Mouse (Mus musculus) neural tube, embryonic 15.5 days (tissue): ENCODE results near the gene Ccdc152. TPM values are rescaled to one million over a fixed set of nuclear protein-coding genes. Genes with fewer than 3 reads are reported as not detected.

Experiments
- ATAC-seq: fragments of 200-750 bp; cut with Nextera tagmentation; 2 replicates; pipeline ENCODE4 v1.8.0; 2017; ENCODE audit warnings: mild to moderate bottlenecking, moderate TSS enrichment, moderate library complexity; ENCODE audit not compliant: low FRiP score
- H3K27ac ChIP-seq: fragments of 300-500 bp; sonication (generic); replicated peaks from 2 replicates; pipeline ENCODE4 v1.5.1; 2015; ENCODE audit warnings: mild to moderate bottlenecking, inconsistent platforms
- H3K27me3 ChIP-seq: fragments of 300-500 bp; sonication (generic); replicated peaks from 2 replicates; pipeline ENCODE4 v1.6.1; 2015; ENCODE audit warnings: inconsistent platforms
- H3K36me3 ChIP-seq: fragments of 300-500 bp; sonication (generic); 2 replicates; pipeline ENCODE4 v1.6.1; 2015; ENCODE audit warnings: inconsistent platforms
- H3K4me1 ChIP-seq: fragments of 300-500 bp; sonication (generic); 2 replicates; pipeline ENCODE4 v1.6.1; 2015; ENCODE audit warnings: inconsistent platforms
- H3K4me2 ChIP-seq: fragments of 300-500 bp; sonication (generic); 2 replicates; pipeline ENCODE4 v1.6.1; 2015; ENCODE audit warnings: inconsistent platforms, mild to moderate bottlenecking, moderate library complexity
- H3K4me3 ChIP-seq: fragments of 300-500 bp; sonication (generic); replicated peaks from 2 replicates; pipeline ENCODE4 v1.5.1; 2015; ENCODE audit warnings: mild to moderate bottlenecking, inconsistent platforms
- H3K9ac ChIP-seq: fragments of 300-500 bp; sonication (generic); replicated peaks from 2 replicates; pipeline ENCODE4 v1.6.1; 2015; ENCODE audit warnings: mild to moderate bottlenecking, inconsistent platforms
- H3K9me3 ChIP-seq: fragments of 300-500 bp; sonication (generic); replicated peaks from 2 replicates; pipeline ENCODE4 v1.6.1; 2016; ENCODE audit warnings: inconsistent platforms
- WGBS: fragments of 180-500 bp; shearing (Covaris S2); methylation state at CpG from one replicate; pipeline ENCODE4 v1.1.7; 2015; ENCODE audit warnings: mixed read lengths; 5-methylcytosine and 5-hydroxymethylcytosine counted together
- polyA plus RNA-seq: library from polyadenylated mRNA; unstranded; fragments of >200 nt; fragmentation: Nextera tagmentation; extraction: Ambion mirVana; gene quantifications from 2 replicates; pipeline ENCODE4 v1.2.1, GENCODE M21; 2015

The Ccdc152 gene
- polyA plus RNA-seq = 0.28 TPM in 1 of 2 replicates, not detected in the other

DNA sequence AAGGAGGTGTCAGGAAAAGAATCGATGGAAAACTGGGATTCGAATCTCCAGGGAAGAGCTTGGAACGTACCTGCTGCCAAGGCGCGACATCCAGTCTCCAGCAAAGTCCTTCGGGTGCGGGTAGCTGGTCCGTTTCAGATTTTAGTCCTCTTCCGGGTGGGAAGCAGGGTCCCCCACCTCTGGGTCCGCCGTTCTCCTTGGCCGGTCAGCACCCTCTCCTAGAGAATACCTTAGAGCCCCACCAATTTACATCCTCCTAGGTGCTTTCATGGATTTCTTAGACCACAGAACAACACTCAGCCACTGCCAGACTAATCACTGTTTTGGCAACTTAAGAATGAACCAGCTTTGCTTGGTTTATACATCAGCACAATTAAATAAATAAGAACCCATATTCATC, at the start of gene Ccdc152:
Ccdc152 (minus strand) TSS at position 101 of the 400 bp plus-strand sequence.
- H3K27ac ChIP-seq = no peak within 1 kb of the TSS
- H3K4me3 ChIP-seq = no peak within 1 kb of the TSS
- no peaks in the 10 kb centered on the region for H3K36me3 ChIP-seq
- H3K4me1 ChIP-seq = no peaks in the 10 kb centered on the region
- H3K27me3 ChIP-seq = no peaks in the 10 kb centered on the region
- no peak within 1 kb of the TSS for H3K4me2 ChIP-seq
- no peak for ATAC-seq
- H3K9me3 ChIP-seq = no peaks in the 10 kb centered on the region
- WGBS = 90% methylated on average over 12 of the region's 12 CpGs
- H3K9ac ChIP-seq = no peak within 1 kb of the TSS

DNA sequence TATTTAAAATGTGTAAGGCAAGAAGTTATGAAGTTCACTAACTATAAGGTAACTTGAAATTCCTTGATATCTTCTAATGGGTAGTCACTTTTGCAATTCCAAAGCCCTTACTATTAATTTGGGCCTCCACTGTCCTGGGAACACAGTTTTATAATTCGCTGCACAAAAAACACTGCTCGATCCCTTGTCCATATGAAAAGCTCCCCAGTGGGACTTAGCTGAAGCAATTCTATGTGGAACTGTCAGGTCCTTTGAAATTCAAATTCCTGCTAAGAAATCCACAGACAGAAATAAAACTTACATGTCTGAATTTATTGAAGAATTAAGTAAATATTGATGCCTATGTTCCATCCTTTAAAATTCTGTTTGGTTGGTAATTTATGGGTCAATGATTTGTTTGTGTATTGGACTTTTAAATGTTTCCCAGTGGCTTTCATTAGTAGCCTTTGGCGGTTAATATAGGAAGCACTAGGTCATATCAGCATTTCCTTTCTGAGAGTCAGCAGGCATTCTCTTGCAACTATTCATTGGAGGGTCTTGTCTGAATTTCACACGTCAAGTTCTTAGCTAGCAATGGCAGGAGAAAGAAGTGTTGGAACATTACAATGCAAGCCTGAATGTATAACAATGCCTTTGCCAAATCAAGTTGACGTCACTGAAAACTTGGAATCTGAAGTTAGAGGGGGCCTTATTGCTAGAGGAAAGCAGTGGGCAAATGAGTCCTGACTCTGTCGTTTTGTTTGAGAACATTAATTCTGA, 46.2 kb upstream of the Ccdc152 start:
- Histone ChIP-seq H3K4me3 (no peak overlapping the region), H3K4me2 (no peak overlapping the region), H3K4me1 (no peaks in the 10 kb centered on the region), H3K27ac (no peak overlapping the region), H3K9ac (no peak overlapping the region), H3K9me3 (no peaks in the 10 kb centered on the region), H3K36me3 (no peaks in the 10 kb centered on the region), H3K27me3 (no peaks in the 10 kb centered on the region)
- ATAC-seq = no peak
- 37% methylated on average over 6 of the region's 6 CpGs for WGBS

DNA sequence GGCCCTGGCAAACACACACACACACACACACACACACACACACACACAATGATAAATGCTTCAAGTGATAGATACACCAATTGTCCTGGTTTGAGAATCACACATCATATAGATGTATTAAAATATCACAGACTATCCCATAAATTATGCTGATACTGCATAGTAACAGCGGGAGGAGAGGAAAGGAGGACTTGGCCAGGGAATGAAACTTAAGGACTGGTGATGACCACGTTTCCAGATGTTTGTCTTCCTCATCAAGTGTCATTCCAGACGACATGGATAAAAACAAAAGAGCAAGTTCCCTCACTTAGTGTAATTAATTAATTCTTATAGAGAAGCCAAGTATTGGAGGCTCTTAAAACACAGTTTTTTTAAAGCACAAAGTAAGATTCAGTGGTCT, 43.4 kb upstream of the Ccdc152 start:
- Histone ChIP-seq H3K27ac (no peak overlapping the region), H3K9me3 (no peaks in the 10 kb centered on the region), H3K27me3 (no peaks in the 10 kb centered on the region), H3K4me3 (no peak overlapping the region), H3K9ac (no peak overlapping the region), H3K36me3 (no peaks in the 10 kb centered on the region), H3K4me2 (no peak overlapping the region), H3K4me1 (no peaks in the 10 kb centered on the region)
- ATAC-seq = no peak
- 79% methylated on average over 3 of the region's 3 CpGs for WGBS

DNA sequence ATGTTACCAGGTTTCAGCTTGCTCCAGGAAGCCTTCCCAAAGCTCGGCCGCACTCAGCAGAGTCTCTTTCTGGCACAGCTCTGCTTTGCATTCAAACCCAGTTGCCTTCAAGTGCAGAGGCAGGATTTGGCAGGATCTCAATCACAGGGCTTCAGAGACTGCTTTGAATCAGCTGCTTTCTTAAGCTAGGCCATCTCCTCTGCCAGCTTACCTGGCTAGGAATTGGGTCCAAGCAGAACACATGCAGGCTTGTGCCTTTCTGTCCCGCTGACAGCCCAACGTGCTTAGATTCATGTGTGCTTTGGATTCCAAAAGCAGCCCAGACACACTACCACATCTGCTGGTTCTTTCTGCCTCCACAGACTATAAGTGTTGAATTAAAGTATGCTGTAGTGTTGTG, 41.2 kb upstream of the Ccdc152 start:
- Histone ChIP-seq H3K4me3 (no peak overlapping the region), H3K9ac (no peak overlapping the region), H3K27ac (0 out of 2 replicates have a peak overlapping the region, but pooled peaks have one; percentile 33), H3K36me3 (no peaks in the 10 kb centered on the region), H3K9me3 (no peaks in the 10 kb centered on the region), H3K4me1 (no peaks in the 10 kb centered on the region), H3K27me3 (no peaks in the 10 kb centered on the region), H3K4me2 (no peak overlapping the region)
- peak; percentile 73; the same call in 1 of the 2 replicates for ATAC-seq
- 72% methylated on average over 4 of the region's 4 CpGs for WGBS

DNA sequence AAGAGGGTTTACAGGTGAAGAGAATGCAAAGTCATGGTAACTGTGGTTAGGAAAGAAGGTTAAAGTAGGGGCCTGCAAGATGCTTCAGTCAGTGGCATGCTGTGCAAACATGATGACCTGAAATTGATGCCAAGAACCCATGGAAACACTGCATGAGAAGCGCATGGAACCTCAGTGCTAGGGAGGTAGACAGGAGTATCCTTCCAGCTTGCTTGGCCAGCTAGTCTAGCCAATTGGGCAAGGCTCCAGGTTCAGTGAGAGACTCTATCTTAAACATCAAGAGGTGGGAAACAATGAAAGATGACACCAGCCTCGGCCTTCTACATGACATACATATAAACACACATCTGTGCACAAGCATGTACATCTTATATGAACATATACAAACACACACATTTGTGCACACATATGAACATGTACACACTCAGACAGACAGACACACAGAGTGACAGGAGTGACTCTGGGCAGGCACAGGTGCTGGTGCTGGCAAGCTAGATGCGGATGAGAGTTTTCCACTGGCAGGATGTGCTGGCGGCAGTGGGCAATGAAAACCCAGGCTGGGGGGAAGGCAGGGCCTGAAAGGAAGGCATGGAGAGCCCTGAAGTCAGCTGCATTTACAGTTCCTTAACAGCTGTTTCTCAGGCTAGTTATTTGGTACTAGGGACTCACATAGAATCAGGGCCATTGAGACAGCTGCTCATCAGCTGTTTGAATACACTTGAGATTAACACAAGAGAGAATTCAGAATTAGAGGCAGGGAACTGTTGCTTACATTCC, 38.7 kb upstream of the Ccdc152 start:
- H3K9ac ChIP-seq = no peak overlapping the region
- no peak overlapping the region for H3K4me2 ChIP-seq
- 0 out of 2 replicates have a peak, but pooled peaks have one; percentile 35 for ATAC-seq
- no peaks in the 10 kb centered on the region for H3K9me3 ChIP-seq
- H3K4me1 ChIP-seq = no peaks in the 10 kb centered on the region
- H3K27me3 ChIP-seq = no peaks in the 10 kb centered on the region
- no peak overlapping the region for H3K4me3 ChIP-seq
- H3K27ac ChIP-seq = no peak overlapping the region
- H3K36me3 ChIP-seq = no peaks in the 10 kb centered on the region
- 77% methylated on average over 4 of the region's 4 CpGs for WGBS

DNA sequence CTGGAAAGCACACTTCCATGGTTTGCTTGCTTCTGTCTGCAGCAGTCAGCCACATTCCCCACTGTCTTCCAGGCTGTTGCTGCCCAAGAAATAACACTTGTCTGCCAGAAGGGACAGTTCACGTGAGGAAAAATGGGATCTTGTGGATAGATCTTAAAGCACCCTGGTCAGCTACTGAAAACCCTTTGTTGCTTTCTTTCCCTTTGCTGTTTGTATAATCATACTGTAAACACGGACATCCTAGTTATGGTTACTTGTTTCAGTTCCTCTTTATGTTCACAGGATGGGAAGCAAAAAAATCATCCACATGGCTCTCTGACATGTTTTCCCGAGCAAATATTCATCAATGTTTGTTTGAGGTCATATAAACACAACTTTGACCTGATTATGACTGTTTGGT, 36.5 kb upstream of the Ccdc152 start:
- H3K9me3 ChIP-seq = no peaks in the 10 kb centered on the region
- H3K36me3 ChIP-seq = no peaks in the 10 kb centered on the region
- ATAC-seq = no peak
- H3K27me3 ChIP-seq = no peaks in the 10 kb centered on the region
- H3K4me3 ChIP-seq = no peak overlapping the region
- no peak overlapping the region for H3K27ac ChIP-seq
- no peaks in the 10 kb centered on the region for H3K4me1 ChIP-seq
- WGBS = 82% methylated on average over 3 of the region's 3 CpGs
- H3K4me2 ChIP-seq = no peak overlapping the region
- no peak overlapping the region for H3K9ac ChIP-seq

DNA sequence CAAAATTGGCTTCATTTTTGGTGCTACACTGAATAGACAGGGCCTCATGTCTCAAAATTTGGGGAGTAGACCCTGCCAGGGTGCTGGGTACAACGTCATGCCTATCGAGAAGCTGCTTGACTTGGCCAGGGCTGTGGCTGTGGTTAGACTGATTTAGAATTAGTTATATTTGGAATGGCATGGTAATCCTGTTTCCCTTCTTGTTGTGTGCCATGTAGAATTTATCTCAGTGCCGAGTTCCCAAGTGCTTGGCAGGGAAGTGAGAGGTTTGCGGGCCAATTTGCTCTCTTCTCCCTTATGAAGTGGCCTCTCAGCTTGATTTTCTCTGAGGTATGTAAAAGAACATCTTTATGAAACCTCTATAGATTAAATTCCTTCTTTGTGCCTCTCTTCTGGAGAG, 29.2 kb upstream of the Ccdc152 start:
- Histone ChIP-seq H3K4me1 (no peaks in the 10 kb centered on the region), H3K27ac (no peak overlapping the region), H3K36me3 (no peaks in the 10 kb centered on the region), H3K4me3 (no peak overlapping the region), H3K27me3 (no peaks in the 10 kb centered on the region), H3K9ac (no peak overlapping the region), H3K4me2 (no peak overlapping the region), H3K9me3 (no peaks in the 10 kb centered on the region)
- 95% methylated on average over 4 of the region's 4 CpGs for WGBS
- no peak for ATAC-seq

DNA sequence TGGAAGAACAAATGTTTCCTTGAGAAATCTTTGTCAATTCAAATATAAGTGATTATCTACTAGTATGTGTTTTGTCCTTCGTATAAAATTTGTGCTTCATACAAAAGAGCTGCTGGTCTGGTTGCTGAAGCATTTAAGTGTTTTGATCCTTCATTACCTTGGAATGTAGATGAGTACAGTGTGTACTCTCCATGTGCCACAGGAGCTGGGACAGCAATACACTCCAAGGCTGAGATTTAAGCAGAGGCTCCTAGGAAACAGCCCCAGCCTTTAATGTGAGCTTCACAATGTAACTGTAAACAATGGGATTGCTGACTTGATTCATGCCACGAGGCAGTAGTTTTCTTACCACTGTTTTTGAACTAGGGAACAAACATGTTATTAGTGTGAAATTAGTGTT, 28.5 kb upstream of the Ccdc152 start:
- Histone ChIP-seq H3K4me3 (no peak overlapping the region), H3K4me2 (no peak overlapping the region), H3K36me3 (no peaks in the 10 kb centered on the region), H3K4me1 (no peaks in the 10 kb centered on the region), H3K9ac (no peak overlapping the region), H3K27ac (no peak overlapping the region), H3K9me3 (no peaks in the 10 kb centered on the region), H3K27me3 (no peaks in the 10 kb centered on the region)
- no peak for ATAC-seq
- WGBS = 74% methylated on average over 2 of the region's 2 CpGs

DNA sequence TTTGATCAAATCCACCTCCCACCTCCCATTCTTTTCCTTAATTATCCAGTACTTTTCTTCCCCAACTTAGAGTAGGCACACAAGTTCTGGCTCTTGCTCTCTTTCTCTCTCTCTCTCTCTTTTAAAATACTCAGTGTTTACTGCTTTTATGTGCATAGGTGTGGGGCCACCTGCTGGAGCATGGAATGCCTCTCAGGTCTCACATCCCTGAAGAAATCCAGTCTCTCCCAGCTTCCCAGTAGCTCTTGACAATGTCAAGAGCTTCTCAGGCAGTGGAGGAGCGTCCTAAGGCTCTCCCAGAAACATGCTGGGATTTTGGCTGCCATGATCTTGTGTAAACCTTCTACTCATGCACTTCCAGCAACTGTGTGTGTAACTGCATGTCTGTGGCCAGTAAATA, 27.0 kb upstream of the Ccdc152 start:
- Histone ChIP-seq H3K4me1 (no peaks in the 10 kb centered on the region), H3K4me3 (no peak overlapping the region), H3K9me3 (no peaks in the 10 kb centered on the region), H3K27me3 (no peaks in the 10 kb centered on the region), H3K9ac (no peak overlapping the region), H3K36me3 (no peaks in the 10 kb centered on the region), H3K4me2 (no peak overlapping the region), H3K27ac (no peak overlapping the region)
- ATAC-seq = no peak
- WGBS = 83% methylated on average over 1 of the region's 1 CpGs

DNA sequence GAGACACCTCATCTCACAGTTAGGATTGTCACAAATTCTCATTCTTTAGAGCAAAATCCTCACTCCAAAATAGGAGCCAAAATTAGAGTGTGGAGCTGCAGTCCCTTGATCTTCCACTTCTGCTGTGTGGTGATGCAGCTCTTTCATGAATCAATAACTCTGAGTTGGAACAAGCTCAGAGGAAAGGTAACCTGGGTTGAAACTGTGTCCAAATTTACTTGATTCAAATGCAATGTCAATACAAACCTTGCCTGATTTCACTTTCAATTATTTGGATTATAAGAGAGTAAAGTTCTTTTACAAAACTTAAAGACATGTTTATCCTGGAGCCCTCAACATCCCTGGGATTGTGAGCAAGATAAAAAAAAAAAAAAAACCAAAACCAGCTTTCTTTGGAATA, 19.7 kb upstream of the Ccdc152 start:
- Histone ChIP-seq H3K27ac (no peak overlapping the region), H3K4me1 (no peaks in the 10 kb centered on the region), H3K4me3 (no peak overlapping the region), H3K36me3 (peaks cover 5% of the 10 kb centered on the region; the same call in 1 of the 2 replicates), H3K9ac (no peak overlapping the region), H3K27me3 (no peaks in the 10 kb centered on the region), H3K4me2 (no peak overlapping the region), H3K9me3 (no peaks in the 10 kb centered on the region)
- no peak for ATAC-seq

DNA sequence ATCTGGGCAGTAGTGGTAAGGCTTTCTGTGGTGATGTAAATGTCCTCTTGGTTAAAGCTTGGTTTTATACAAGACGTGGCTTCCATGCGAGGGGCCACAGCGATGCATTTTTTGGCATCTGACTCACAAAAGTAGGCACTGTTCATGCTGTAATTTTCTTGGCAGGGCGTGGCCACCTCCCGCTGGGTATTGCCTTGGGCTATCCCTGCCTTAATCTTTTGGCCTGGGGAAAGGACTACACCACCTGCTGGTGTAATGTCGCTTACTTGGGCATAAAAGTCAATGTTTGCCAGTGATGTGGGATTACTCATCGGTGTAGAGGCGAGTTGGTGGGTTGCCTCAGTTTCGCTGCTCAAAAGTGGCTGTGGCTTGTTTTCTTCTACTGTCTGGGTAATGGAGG, 16.6 kb upstream of the Ccdc152 start:
- no peak overlapping the region for H3K9ac ChIP-seq
- no peak overlapping the region for H3K4me2 ChIP-seq
- H3K4me3 ChIP-seq = no peak overlapping the region
- peaks cover 5% of the 10 kb centered on the region; the same call in 1 of the 2 replicates for H3K36me3 ChIP-seq
- no peaks in the 10 kb centered on the region for H3K4me1 ChIP-seq
- H3K27ac ChIP-seq = no peak overlapping the region
- WGBS = 84% methylated on average over 9 of the region's 9 CpGs
- no peaks in the 10 kb centered on the region for H3K27me3 ChIP-seq
- no peaks in the 10 kb centered on the region for H3K9me3 ChIP-seq
- ATAC-seq = no peak

DNA sequence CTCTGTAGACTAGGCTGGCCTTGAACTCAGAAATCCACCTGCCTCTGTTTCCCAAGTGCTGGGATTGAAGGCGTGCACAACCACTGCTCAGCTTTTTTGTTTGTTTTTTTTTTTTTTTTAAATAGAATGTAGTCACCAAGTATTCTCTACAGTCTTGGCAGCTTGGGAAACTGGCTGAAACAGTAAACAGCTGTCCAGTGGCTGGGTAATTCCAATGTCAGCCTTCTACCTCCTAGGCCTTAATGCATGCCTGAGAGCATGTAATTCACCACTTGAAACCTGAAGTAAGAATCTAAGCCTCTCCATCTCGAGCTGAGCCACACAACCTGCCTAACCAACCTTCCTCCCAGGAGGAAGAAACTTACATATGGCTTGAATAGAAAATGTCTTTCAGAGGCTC, 13.3 kb upstream of the Ccdc152 start:
- H3K4me2 ChIP-seq = no peak overlapping the region
- H3K27me3 ChIP-seq = no peaks in the 10 kb centered on the region
- no peaks in the 10 kb centered on the region for H3K4me1 ChIP-seq
- peaks cover 5% of the 10 kb centered on the region; the same call in 1 of the 2 replicates for H3K36me3 ChIP-seq
- 86% methylated on average over 2 of the region's 2 CpGs for WGBS
- H3K9me3 ChIP-seq = no peaks in the 10 kb centered on the region
- H3K27ac ChIP-seq = no peak overlapping the region
- H3K4me3 ChIP-seq = no peak overlapping the region
- no peak for ATAC-seq
- H3K9ac ChIP-seq = no peak overlapping the region
